Mouse (Mus musculus) macrophage (primary cell): Measurements from ENCODE around the gene Rel. TPM values are rescaled to one million over a fixed set of nuclear protein-coding genes. Genes with fewer than 3 reads are reported as not detected.

Source experiments
- polyA plus RNA-seq: library from polyadenylated mRNA; stranded (reverse); fragments of 250-400 nt; gene quantifications from 3 replicates; pipeline ENCODE4 v1.2.4, GENCODE M21; 2018; ENCODE audit warnings: inconsistent platforms

Gene Rel
- polyA plus RNA-seq, 1 experiment from 2014 or later: 13.0 TPM

Other genes with a start within 250 kb of the Rel start
- gene 1700093K21Rik, start 249.8 kb downstream of the Rel start, polyA plus RNA-seq: not detected in 3 replicates
- 12.1 to 19.8 TPM (median 14.4 TPM) in 3 replicates for gene 0610010F05Rik, start 137.3 kb downstream of the Rel start, polyA plus RNA-seq
- gene Pus10, start 105.3 kb downstream of the Rel start, polyA plus RNA-seq: 13.4 to 17.9 TPM (median 17.4 TPM) in 3 replicates
- 14.0 to 16.5 TPM (median 15.8 TPM) in 3 replicates for gene Pex13, start 105.0 kb downstream of the Rel start, polyA plus RNA-seq
- gene Papolg, start 124.3 kb upstream of the Rel start, polyA plus RNA-seq: 5.1 to 8.3 TPM (median 6.8 TPM) in 3 replicates